Mouse (Mus musculus): ENCODE measurements at regions not wholly inside any gene's neighbourhood (a gene's known extent, or its start where the extent isn't known, plus 50 kb on each side); places are given as distances from the start of the nearest gene placed in this dataset.

DNA sequence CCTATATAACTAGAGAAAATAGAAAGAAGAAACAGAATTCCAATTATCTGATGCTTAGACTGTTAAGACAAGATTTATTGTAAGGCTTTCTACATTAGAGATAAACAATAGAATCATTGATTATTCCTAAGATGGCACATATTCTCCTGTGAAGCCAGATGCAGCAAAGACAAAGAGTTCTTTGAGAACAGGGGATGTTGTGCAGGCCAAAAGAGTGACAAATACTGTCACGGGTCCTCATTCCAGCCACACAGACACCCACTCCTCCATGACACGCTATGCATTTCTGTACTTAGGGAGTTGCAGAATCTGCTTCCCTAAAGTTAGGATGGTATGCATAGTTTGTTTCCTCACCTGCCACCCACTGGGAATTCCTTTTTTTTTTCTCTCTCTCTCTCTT is 245.2 kb downstream of the Sv2b start:
- no peak for DNase-seq (ENCODE audit: low read depth)
- TF ChIP-seq POLR2A (IDR thresholded peaks at IDR 0.05; ENCODE audit: borderline replicate concordance, extremely low read depth, insufficient read depth, insufficient read length, poor library complexity, severe bottlenecking), result no peak
- no peak for TF ChIP-seq CTCF (IDR thresholded peaks at IDR 0.05; ENCODE audit: borderline replicate concordance, extremely low read depth, insufficient read depth, insufficient read length)

DNA sequence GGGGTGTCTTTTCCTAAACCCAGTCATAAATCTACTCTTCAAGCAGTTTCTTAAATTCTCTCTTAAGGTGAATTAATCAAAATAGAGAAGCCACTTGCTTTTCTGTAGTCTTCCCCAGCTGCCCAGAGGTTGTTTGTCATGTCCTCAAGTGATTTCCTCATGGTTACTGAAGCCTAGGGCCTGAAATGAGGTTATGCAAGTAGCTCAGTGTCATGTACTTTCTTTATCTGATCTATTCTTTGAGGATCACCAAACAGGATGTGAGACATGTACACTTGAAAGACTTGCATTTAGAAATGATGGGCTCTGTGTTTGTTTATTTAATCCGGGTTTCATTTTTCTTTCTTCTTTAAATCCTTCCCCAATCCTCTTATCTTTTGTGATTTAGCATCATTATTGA is 258.8 kb downstream of the Sv2b start:
- no peak for DNase-seq (ENCODE audit: low read depth)
- TF ChIP-seq CTCF (IDR thresholded peaks at IDR 0.05; ENCODE audit: borderline replicate concordance, extremely low read depth, insufficient read depth, insufficient read length) (no peak), POLR2A (IDR thresholded peaks at IDR 0.05; ENCODE audit: borderline replicate concordance, extremely low read depth, insufficient read depth, insufficient read length, poor library complexity, severe bottlenecking) (no peak)

DNA sequence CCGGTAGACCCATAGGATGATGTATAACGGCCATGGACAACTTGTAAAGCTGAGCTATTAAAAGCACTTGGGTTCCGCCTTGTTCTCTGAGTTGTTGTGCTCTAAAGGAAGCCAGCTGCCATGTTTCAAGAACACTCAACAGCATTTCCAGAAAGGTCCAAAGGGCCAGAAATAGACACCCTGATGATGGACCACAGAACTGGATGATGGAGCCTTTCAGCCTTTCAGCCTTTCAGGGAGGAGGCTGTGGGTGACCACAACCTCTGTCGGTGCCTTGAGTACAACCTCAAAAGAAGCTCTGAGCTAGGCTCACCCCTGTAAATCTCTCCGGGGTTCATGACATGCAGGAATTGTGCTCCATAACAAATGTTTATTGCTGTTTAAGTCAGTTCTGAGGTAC is 259.3 kb downstream of the Sv2b start:
- no peak for TF ChIP-seq CTCF (IDR thresholded peaks at IDR 0.05; ENCODE audit: borderline replicate concordance, extremely low read depth, insufficient read depth, insufficient read length)
- no peak for TF ChIP-seq POLR2A (IDR thresholded peaks at IDR 0.05; ENCODE audit: borderline replicate concordance, extremely low read depth, insufficient read depth, insufficient read length, poor library complexity, severe bottlenecking)
- no peak for DNase-seq (ENCODE audit: low read depth)

DNA sequence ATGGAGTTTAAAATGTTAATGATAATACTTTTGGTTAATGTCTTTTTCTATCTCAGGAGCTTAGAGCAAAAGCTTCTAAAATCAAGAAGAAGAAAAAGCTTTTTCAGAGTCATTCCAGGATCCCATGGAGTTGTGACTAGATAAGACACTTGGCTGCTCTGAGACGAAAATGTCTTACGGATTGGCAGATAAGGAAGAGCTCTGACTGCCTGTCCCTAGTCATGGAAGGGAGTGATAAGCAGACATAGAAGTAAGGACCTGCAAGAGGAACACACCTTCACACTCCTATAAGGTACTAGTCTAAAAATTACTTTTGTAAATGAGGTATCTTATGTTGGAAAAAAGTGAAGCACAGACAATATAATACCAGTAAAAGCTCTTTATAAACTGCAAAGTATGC is 260.2 kb downstream of the Sv2b start:
- TF ChIP-seq POLR2A (IDR thresholded peaks at IDR 0.05; ENCODE audit: borderline replicate concordance, extremely low read depth, insufficient read depth, insufficient read length, poor library complexity, severe bottlenecking), result no peak
- no peak for TF ChIP-seq CTCF (IDR thresholded peaks at IDR 0.05; ENCODE audit: borderline replicate concordance, extremely low read depth, insufficient read depth, insufficient read length)
- DNase-seq (ENCODE audit: low read depth), result no peak

DNA sequence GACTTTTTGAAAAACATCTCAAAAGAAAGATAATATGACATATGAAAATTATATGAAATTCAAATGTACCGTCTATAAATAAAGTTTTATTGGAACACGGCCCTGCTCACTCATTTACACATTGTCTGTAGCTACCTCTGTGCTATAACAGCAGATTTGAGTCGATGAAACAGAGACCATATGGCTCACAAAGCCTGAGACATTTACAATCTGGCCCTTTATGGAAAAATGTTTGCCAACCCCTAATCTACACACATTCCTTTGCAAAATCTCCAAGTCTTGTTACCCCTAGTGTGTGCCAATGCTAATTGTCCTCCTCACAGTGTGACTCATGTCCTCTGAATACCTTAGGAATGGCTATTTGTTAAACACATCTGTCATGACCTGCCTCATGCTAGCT is 261.2 kb downstream of the Sv2b start:
- TF ChIP-seq POLR2A (IDR thresholded peaks at IDR 0.05; ENCODE audit: borderline replicate concordance, extremely low read depth, insufficient read depth, insufficient read length, poor library complexity, severe bottlenecking) (no peak), CTCF (IDR thresholded peaks at IDR 0.05; ENCODE audit: borderline replicate concordance, extremely low read depth, insufficient read depth, insufficient read length) (no peak)
- DNase-seq (ENCODE audit: low read depth), result peak; percentile 44

DNA sequence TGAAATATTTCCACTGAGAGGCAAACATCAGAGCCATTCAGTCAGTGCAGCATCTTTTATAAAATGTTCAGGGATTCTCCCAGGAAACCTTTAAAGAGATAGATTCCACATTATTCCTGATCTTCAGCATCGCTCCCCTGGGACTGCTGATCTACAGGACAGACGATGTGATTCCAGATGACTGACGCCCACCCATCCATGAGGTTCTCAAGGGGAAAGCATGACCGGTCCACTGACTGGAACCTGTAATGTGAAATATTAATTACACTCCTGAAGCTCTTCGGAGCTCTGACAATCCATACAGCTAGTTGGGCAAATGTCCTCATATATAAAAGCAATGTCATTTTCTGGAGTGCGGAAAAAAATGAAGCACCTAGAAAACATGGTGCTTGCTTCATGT is 268.2 kb downstream of the Sv2b start:
- no peak for TF ChIP-seq CTCF (IDR thresholded peaks at IDR 0.05; ENCODE audit: borderline replicate concordance, extremely low read depth, insufficient read depth, insufficient read length)
- TF ChIP-seq POLR2A (IDR thresholded peaks at IDR 0.05; ENCODE audit: borderline replicate concordance, extremely low read depth, insufficient read depth, insufficient read length, poor library complexity, severe bottlenecking), result no peak
- DNase-seq (ENCODE audit: low read depth), result no peak

DNA sequence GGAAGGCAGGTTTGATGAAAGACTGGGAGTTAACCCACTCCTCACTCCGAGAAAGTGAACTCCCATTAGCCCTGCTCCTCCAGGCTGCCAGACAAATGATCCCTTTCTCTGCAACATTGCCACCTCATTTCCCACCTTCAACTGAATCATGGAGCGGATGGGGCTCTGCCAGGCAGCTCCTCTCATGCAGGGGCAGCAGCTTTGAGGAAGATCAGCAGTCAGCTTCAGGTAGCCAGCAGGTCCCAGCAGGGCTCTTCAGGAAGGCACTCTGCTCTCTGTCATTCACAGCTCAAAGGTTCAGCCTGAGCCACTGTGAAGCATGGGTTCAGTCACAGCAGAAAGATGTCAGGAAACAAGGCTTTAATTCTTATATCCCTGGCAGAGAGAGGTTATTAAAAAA is 282.9 kb downstream of the Sv2b start:
- no peak for TF ChIP-seq POLR2A (IDR thresholded peaks at IDR 0.05; ENCODE audit: borderline replicate concordance, extremely low read depth, insufficient read depth, insufficient read length, poor library complexity, severe bottlenecking)
- TF ChIP-seq CTCF (IDR thresholded peaks at IDR 0.05; ENCODE audit: borderline replicate concordance, extremely low read depth, insufficient read depth, insufficient read length), result no peak
- DNase-seq (ENCODE audit: low read depth), result peak; percentile 23

DNA sequence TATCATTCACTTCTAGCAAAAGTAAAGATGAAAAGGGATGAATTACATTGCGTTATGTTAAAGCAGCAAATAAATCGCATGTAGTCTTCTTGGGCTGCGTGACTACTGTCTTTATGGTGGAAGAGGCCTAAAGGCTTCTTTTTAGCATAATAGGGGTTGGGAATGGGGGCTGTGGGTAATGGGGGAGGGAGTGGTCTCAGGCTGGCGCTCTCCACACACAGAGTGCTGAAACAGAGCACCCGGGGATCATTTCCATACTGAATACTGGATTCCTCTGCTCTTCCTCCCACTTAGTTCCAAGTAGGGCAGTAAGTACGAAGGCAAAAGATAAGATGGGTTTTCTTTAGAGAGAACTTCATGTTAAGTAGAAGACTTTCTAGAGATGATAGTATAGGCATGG is 287.1 kb downstream of the Sv2b start:
- DNase-seq (ENCODE audit: low read depth), result no peak
- no peak for TF ChIP-seq POLR2A (IDR thresholded peaks at IDR 0.05; ENCODE audit: borderline replicate concordance, extremely low read depth, insufficient read depth, insufficient read length, poor library complexity, severe bottlenecking)
- no peak for TF ChIP-seq CTCF (IDR thresholded peaks at IDR 0.05; ENCODE audit: borderline replicate concordance, extremely low read depth, insufficient read depth, insufficient read length)

DNA sequence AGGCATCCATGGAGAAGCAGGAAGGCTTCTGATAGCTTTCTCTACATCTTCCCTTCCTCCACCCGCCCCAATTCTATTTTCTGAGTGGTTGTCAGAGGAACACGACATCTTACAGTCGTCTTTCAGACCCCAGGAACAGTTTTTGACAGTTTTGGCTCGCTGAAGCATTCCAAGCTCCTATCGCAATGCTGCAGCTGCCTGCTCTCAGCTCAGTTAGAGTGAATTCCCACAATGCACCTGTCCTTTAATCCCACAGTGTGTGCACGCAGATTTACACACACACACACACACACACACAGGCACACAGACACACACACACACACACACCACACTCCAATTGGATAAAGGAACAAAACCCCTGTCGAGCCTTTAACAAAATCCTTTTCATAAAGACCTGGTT is 290.4 kb downstream of the Sv2b start:
- DNase-seq (ENCODE audit: low read depth), result peak; percentile 77
- no peak for TF ChIP-seq POLR2A (IDR thresholded peaks at IDR 0.05; ENCODE audit: borderline replicate concordance, extremely low read depth, insufficient read depth, insufficient read length, poor library complexity, severe bottlenecking)
- TF ChIP-seq CTCF (IDR thresholded peaks at IDR 0.05; ENCODE audit: borderline replicate concordance, extremely low read depth, insufficient read depth, insufficient read length), result no peak

DNA sequence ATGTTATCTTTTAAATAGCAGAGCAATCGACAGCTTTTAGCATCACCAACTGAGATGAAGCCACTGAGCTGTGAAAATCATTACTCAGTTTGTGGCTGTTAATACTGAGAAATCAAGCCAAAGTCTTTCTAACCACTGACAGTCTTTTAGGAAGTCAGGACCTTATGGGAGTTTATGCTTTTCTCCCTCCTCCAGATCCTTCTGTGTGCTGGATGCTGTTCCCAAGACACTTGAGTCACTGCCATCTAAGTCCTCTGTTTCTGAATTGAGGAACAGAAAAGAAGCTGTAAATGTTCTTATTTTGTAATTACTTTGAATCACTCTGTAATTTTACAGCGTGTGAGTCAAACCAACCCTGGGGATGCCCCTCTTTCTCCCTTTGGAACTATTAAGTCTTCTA is 300.6 kb downstream of the Sv2b start:
- DNase-seq (ENCODE audit: low read depth), result peak; percentile 12
- TF ChIP-seq POLR2A (IDR thresholded peaks at IDR 0.05; ENCODE audit: borderline replicate concordance, extremely low read depth, insufficient read depth, insufficient read length, poor library complexity, severe bottlenecking), result no peak
- TF ChIP-seq CTCF (IDR thresholded peaks at IDR 0.05; ENCODE audit: borderline replicate concordance, extremely low read depth, insufficient read depth, insufficient read length), result no peak

DNA sequence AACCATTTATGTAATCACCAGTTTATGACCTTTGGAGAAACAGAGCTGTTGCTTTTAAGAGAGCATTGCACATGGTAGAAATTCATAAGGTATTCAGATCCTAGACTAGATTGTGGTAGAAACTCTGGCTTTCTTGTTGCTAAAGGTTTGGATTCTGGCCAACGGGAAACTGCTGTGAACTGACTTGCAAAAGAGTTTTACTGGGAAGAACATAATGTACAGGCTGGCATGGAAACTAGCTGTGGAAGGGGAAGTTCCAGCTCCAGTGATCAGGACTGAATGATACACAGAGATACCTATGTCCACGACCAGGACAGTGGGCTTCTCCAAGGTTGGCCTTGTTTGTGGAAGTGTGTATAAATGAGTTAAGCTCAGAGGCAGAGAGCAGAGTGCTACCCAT is 318.9 kb downstream of the Sv2b start:
- peak; percentile 59 for DNase-seq (ENCODE audit: low read depth)

DNA sequence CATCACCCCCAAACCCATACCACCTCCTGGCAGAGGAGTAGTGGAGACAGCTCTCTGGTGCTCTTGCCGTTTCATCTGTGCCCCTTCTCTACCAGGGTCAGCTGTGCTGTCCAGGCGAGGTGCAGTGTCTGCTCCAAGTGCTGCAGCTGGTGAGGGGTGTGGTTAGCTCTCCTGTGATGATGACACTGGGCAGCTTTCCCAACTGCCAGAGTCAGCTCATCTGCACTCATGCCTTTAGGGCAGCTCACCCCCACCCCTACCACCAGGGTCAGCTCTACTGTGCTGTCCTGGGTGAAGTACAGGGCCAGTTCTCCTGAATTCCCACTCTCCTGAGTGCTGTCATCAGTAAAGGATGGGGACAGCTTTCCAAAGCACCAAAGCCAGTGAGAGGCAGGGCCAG is 329.6 kb downstream of the Sv2b start:
- DNase-seq (ENCODE audit: low read depth), result no peak

More for the DNA sequence above, 318.9 kb downstream of the Sv2b start:
- no peak for TF ChIP-seq CTCF (IDR thresholded peaks at IDR 0.05; ENCODE audit: borderline replicate concordance, extremely low read depth, insufficient read depth, insufficient read length)
- no peak for TF ChIP-seq POLR2A (IDR thresholded peaks at IDR 0.05; ENCODE audit: borderline replicate concordance, extremely low read depth, insufficient read depth, insufficient read length, poor library complexity, severe bottlenecking)

DNA sequence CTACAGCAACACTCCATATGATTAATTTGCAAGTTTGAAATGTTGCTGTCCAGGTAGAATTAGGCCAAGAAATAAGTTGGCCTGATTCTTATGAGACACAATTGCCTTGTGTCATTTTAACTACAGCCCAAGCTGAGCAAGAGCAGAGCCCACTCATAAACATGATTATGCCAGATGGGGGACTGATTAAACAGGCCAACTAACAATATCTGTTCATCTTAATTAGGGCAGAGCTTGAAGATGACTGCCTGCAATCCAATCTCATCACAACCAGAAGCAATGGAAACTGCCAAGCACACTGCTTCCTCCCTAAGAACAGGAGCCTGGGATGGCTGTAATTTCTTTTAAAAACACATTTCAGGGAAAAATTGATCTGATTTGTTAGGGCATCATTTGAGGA is 333.1 kb downstream of the Sv2b start:
- no peak for TF ChIP-seq POLR2A (IDR thresholded peaks at IDR 0.05; ENCODE audit: borderline replicate concordance, extremely low read depth, insufficient read depth, insufficient read length, poor library complexity, severe bottlenecking)
- no peak for TF ChIP-seq CTCF (IDR thresholded peaks at IDR 0.05; ENCODE audit: borderline replicate concordance, extremely low read depth, insufficient read depth, insufficient read length)
- peak; percentile 13 for DNase-seq (ENCODE audit: low read depth)

More for the DNA sequence above, 329.6 kb downstream of the Sv2b start:
- no peak for TF ChIP-seq CTCF (IDR thresholded peaks at IDR 0.05; ENCODE audit: borderline replicate concordance, extremely low read depth, insufficient read depth, insufficient read length)
- TF ChIP-seq POLR2A (IDR thresholded peaks at IDR 0.05; ENCODE audit: borderline replicate concordance, extremely low read depth, insufficient read depth, insufficient read length, poor library complexity, severe bottlenecking), result no peak

Measured in brain, embryonic 14.5 days (tissue).